Mouse (Mus musculus) induced T-regulatory cell, adult 2 months (primary cell): ENCODE measurements around the gene Ankrd11.

Experiments used
- DNase-seq: peaks from one replicate; pipeline ENCODE4 v3.0.0-alpha.2; 2012; ENCODE audit warnings: low read depth

Gene Ankrd11

DNA sequence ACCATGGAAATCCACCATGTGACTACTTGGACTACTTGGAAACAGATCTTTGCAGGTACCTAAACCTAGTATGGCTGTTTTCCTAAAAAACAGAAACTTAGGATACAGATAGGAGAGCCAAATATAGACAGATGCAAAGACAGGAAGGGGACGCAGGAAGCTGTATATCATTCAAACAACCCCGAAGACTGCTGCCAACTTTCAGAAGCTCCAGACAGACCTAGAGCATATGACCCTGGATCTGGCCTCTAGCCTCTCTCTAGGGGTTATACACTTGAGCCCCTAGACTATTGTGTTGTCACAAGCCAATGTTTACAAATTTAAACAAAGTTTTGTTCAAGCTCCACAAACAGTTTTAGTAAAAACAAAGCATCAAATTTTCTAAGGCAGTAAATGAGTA is 80.6 kb downstream of the Ankrd11 start:
- DNase-seq: peak; percentile 41

DNA sequence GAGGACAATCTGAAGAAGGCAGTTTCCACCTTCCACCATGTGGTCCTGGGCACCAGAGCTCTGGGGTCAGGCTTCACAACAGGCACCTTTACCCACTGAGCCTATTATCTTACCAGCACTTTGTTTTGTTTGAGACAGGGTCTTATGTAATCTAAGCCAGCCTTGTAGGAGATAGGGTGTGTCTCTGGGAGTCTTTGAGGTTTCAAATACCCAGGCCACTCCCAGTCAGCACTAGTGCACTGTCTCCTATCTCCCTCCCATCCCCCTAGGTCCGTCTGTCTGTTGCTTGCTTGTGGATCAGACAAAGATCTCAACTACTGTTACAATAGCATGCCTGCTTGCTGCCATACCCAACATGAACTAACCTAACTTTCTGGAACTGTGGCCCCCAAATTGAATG is 81.1 kb downstream of the Ankrd11 start:
- peak; percentile 46 for DNase-seq

DNA sequence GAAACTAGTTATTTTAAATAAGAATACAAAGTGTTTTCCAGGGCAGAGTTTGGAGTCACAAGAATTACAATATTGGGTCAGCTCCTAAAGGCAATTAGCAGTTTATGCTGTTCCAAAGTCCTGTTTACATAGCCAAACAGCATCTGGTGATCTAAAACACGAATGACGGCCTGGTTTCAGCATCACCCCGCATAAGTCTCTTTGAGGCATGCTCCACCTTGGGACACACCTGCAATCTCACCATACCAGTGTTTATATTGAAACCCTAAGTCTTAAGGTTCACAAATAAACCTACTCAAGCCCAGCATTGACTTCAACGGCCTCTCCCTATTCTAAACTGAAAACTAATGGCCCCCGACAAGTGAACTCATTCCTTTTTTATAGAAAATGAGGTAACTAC is 81.8 kb downstream of the Ankrd11 start:
- no peak for DNase-seq

DNA sequence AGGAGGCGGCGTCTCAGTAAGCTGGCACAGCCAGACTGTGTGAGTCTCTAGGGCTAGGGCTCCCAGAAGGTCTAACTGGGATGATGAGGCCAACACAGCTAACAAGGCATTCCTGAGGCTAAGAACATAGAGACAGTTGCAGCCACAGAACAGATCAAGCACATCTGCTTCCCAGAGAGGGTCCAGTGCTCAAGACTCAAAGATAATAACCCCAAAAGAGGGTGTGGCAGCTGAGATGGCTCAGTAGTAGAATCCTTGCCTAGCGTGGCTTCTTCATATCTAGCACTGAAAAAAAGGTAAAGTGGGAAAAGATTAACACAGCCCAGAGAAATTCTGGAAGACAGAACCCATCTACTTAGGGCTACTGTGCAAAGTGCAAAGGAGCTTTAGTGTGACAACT is 86.1 kb downstream of the Ankrd11 start:
- no peak for DNase-seq

DNA sequence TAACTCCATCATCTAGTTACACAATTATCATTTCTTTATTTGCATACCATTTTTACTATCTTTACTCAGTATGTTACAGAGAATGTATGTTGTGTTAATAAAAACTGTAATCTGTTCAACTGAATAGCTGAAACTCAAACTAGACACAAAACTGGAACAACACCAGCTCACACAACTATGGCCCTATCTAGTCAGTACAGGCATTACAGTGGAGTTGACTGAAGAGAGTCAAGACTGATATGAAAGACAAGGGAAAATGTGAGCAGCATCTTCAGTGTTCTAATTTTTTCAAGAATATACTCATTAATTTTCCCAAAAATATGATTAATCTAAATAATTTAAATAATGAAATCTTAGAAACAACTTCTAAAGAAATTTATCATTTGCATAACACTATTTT is 86.9 kb downstream of the Ankrd11 start:
- no peak for DNase-seq

DNA sequence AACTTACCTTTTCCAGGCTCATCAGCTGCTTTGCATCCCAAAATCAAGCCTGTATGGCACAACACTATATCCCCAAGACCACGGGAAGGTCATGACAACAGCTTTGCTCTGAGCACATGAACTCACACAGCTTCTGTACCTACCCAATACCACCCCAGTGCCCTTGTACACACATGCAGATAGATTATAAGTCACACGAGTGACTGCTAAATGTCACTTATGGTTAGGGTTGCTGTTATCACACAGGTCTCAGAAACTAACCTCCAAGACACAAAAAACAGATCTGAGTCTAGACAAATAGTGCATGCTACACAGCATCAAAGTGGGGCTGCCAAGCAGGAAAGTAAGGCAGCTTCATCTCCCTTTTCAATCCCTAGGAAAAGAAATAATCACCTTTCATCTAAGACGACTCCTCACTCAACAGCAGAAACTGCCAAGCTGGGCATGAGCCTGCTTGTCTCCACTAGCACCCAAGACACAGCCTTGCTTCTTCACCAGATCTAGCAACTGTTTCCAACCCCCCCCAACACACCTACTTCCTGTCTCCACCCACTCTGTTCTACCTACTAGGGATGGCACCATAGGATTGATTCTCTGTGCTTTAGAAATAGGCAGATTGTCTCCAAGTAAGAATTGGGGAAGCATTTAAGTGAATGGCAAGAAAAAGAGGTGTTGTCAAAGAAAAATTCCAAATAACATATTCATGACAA is 87.8 kb downstream of the Ankrd11 start:
- DNase-seq: peak; percentile 72

DNA sequence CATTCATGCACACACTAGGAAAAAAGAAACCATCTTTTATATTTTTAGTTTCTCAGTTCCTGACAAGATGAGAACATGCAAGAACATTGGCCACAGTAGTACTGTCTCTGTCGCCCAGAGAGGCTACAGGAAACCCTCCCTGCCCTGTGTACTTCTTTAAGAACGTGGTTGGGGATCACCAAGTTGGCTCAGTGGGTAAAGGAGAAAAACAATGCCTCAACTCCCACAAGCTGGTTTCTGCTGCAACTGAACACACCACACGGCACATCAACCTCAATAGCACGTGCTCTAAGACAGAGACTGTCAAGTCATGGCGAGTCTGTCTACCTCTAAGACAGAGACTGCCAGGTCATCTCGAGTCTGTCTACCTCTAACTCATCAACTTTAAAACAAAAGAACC is 89.0 kb downstream of the Ankrd11 start:
- DNase-seq: peak; percentile 66

DNA sequence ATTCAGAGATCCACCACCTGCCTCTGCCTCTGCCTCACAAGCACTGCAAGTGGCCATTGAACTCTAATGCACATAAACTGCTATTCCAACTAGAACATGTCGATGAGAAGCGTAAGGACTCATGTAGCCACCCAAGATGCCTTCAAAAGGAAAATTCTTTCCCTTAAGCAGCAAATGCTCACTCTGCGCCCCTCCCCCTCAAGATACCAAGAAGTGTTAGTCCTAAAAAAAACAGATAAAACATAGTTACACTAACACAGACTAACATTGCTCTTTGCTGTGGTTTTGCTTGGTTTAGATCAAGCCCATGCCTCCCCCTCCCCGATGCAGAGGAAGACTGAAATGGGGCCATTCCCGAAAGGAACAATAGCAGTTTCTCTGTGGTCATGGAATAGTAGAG is 90.6 kb downstream of the Ankrd11 start:
- no peak for DNase-seq

DNA sequence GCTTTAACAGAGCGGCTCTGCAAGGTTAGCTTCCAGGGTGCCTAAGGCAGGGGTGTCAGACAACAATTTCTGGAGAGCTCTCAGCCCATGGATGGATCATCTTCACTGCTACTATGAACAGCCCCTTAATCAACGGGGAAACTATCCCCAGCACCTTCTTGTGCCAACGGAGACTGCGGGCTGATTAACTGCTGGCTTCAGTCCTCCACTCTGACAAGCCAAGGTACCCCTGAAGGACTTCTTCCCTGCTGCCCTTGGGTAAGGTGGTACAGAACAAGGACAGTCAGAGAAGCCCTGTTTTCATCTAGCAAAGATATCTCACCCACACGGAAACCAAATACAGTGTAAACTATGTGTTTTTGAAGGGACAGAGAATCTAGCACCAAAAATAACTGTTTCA is 92.4 kb downstream of the Ankrd11 start:
- no peak for DNase-seq

DNA sequence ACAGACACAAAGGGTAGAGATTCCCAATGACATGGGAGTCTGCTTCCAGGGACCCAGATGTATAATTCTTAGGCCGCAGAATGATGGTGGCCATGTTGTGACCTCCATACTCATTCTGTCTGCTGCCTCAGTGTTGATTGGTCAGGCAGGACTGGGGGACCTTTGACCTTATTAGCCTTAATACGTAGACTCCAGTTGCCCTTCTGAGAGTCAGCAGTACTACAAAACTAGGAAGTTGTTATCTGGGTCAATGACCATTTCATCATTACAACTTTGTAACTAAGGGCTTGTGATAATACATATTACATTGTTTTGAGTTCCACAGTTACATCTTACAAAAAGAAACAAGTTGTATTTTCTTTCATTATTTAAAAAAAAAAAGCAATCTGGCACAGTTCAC is 96.3 kb downstream of the Ankrd11 start:
- no peak for DNase-seq

DNA sequence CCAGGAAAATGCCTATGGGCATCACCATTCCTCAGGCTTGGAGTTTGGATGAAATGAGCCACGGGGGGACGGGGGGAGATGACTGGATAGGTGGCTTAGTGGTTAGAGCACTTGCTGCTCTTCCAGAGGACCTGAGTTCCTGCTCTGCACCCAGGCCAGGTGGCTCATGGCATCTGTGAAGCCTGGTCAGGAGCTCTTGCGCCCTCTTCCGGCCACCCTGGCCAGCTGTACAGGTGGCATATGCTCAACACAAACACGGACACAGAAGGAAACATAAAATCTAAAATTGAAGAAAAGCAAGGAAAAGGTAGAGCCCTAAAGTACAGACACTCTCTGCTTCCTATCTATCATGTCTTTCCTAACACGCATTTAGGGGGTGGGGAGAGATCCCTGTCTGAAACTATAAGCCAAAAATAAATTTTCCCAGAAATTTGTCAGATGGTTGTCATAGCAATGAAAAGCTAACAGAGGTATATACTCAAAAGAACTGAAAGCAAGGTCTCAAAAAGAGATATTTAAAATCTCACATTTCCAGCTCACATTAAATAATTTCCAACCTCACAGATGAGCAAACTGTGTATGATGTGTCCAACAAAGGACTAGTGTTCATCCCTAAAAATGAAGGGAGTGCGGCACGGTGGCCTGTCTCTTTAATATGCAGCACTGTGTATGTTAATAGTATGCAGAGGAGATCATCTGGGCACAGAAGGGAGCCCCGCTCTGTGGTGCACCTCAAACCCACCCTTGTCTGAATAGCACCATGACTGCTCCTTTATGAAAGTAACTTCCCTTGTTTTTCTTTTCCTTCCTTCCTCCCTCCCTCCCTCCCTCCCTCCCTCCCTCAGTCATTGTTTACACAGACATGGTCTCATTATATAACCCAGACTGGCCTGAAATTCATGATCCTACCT is 99.0 kb downstream of the Ankrd11 start:
- peak; percentile 62 for DNase-seq

DNA sequence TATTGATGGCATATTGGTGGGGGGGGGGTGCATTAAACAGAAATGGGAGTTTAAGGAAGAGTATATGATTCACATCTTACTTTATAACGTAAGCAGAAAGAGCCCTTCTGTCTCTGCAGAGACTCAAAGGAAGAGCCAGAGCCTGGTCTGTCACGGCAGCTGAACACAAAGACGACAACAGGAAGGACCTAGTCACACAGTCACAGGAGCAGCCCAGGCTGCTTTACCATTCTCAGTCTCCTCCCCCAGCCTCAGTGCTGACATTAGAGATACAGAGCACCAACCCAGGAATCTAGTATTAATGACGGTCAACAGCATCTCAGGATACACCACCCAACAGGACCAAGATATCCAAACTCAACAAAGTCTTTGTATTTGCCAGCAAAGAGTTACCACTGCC is 103.5 kb downstream of the Ankrd11 start:
- peak; percentile 86 for DNase-seq

DNA sequence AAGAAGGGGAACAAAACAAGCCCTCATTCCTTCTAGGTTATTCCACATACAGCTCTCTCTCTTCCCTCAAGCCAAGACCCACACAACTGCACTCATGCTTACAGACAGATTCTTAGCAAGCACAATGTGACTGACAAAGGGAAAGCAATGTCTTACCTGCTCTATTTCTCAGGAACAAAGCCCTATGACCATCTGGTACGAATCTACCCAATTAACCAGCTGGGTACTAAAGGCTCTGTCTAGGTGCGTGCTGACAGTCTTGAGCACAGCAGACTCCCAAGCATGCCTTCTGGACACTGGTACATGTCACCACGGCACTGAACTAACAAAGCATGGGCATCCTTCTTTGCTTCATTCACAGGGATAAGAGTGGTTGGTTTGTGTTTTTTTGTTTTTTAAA is 103.9 kb downstream of the Ankrd11 start:
- no peak for DNase-seq

DNA sequence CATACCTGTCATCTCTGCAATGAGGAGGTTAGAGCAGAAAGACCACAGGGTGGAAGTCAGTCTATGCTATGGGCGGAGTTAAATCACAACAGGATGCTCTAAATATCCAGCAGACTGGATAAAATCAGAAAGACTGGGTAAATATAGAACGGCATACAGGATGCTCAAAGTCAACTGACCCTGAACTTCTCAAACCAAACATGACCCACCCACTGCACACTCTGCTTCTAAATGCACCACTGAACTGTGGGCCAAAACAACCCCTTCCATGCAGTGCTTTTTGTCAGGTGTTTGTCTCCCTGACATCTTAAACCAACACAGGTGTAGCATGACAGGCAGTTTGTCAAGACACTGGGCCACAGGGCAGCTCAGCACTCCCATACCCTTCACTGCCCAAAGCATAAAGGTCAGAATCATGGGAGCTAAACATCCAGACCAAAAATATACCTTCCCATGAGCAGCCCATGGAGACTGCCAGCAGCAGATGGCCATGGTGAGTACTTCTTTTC is 104.5 kb downstream of the Ankrd11 start:
- peak; percentile 81 for DNase-seq

DNA sequence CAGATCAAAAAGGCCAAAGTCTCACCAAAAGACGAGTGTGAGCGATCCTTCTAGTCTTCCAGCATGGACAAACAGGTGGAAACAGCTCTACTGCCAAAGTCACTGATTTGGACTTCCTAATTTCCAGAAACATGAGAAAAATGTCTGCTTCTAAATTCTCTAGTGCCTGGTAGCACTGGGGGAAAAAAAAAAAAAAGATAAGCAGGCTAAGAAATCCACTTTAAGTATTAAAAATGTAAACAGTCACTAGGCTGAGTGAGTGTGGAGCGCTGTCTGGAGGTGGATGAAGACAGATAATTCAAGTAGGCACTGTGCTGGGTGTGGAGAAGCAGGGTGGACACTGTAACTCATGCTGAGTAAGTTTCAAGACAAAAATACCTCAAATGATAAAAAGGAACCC is 106.2 kb downstream of the Ankrd11 start:
- no peak for DNase-seq

DNA sequence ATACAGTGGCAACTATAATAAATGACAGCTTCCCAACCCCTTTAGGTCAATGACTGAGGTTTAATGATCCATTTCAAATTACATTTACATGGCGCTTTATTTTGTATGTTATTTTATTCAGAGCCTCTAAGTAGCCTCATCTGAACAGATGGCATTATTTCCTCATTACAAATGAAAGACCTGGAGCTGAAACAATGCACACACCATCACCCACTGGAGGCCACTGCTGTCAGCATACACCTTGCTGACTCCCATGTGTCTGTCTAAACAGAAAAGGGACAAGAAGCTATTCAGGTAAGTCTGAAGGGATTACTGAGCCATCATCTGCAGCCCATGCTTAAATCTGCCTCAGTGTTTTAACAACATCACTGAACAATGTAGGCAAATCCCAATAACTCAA is 107.0 kb downstream of the Ankrd11 start:
- no peak for DNase-seq

DNA sequence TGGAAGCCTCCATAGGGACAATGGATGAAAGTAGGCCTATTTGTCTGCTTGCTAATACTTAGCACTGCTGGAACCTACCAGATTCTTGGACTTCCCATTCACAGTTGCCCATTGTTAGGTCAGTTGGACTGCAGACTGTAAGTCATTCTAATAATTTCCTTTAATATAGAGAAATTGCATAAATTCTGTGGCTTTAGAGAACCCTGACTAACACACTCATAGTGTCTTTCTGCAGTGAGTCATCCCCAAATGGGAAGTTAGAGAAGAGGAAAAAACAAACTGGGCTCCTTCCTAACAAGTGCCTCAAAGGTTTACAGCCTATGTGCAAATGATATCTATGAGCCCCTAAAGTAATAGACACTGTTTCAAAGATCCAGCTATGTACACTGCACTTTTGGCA is 108.1 kb downstream of the Ankrd11 start:
- no peak for DNase-seq

DNA sequence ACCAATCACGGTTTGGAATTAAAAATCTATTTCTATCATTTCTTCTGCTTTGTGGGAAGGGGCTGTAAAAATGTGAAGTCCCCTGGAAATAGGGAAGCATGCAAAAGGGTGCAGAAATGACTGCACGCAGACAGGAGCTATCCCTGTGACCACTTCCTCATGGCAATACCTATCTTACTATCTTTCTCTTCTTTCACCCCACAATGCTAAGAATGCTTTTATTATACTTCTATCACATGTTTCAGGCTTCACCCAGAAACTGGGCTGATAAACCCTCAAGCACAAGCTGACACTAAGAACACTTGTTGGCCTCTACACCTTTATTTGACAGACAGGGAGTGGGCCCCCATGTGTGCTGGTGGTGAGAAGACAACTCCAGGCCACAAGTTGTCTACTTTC is 109.5 kb downstream of the Ankrd11 start:
- peak; percentile 33 for DNase-seq

DNA sequence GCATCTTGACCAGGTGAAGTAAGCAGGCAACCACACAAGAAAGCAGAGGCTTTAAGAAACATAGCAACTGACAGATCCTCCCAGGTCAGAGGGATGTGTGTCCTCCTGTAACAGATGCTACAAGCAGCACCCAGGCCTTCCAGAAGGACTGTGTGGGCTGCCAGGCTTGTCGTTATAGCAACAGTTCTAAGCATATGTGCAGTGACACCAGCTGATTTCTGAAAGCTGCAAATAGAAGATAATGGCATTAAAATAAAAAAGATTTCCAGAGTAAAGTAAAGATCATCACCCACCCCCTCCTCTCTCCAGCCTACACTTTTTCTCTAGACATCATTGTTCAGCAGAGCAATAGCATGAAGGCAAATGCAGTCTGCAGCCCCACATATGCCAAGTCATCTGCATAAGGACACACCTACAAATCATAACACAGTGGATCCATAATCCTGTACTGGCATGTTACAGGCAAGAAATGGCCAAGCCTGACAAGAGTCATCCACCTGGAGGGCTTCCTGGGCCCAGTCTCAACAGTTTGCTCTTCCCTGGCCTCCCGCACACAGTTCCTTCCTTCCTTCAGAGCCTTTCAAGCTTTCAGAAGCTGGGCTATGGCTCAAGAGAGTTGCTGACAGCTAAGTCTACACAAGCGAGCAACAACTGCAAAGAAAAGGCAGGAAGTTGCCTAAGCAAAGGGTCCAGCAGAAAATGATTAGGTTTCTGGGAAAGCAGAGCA is 110.1 kb downstream of the Ankrd11 start:
- DNase-seq: no peak

DNA sequence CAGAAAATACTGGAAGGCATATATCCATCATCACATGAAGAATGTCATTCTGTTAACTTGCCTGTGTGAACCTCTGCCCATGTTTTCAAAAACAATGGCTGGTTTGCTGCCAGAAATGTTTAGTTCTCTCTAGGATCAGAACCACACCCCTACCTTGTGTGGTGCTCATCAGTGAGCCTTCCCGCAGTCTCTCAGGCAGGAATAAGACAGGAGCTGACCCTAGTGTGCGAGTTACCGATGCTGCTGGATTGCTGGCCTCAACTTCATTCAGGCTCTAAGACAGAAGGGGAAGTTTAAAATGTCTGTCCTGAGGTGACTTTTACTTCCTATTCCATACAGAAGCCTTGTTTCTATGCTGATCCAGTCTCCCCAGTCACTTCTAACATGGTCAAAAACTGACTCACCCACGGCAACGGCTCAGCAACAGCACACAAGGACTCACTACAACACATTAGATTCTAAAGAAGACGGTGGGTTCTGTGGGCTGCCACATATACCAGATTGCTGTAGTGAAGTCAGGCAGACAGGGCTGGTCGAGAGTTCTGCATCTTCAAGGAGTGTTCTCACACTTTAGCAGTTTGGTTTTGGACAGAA is 113.3 kb downstream of the Ankrd11 start:
- no peak for DNase-seq

DNA sequence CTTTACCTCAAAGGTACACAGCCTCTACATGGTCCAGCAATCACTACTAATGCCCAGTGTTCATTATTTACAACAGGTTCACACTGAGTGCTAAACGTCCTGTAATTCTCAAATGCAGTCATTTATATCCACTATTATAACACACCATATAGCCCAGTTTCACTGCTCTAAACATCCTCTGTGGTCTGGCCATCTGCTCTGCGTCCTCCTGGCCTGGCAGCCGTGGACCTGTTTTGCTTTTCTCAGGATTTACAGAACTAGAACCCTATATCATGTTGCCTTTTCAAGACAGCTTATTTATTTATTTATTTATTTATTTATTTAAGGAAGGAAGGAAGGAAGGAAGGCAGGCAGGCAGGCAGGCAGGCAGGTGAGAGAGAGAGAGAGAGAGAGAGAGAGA is 114.2 kb downstream of the Ankrd11 start:
- no peak for DNase-seq

DNA sequence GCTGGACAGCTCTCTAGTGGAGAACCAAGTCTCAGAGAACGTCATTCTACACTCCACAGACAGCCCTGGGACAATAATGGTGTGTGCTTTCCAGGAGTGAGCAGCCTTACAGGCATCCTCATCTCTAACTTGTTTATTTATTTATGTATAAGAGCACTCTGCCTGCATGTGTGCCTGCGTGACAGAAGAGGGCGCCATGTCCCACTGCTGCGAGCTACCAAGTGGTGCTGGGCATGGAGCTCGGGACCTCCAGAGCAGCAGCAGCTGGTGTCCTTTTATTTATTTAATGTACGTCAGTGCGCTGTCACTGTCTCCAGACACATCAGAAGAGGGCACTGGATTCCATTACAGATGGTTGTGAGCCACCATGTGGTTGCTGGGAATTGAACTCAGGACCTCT is 115.3 kb downstream of the Ankrd11 start:
- DNase-seq: peak; percentile 46
